Comparison of ENCODE assay signal across 7 mouse cellular contexts in genomic region chr2:164456413-164456812, GRCm38 (mm10). TPM values are rescaled to one million over a fixed set of nuclear protein-coding genes. Genes with fewer than 3 reads are reported as not detected.
DNase-seq lines count a peak whose midpoint lies in the region; ATAC-seq and TF ChIP-seq lines count a peak whose summit lies in the region.

No protein-coding gene starts in this region.

- H3K4me3 ChIP-seq in lung, embryonic 14.5 days (ENCODE audit: low read depth, low read length): no peak overlapping the region
- no peak overlapping the region for H3K4me3 ChIP-seq in forebrain, embryonic 12.5 days (replicated peaks)
- H3K4me3 ChIP-seq in limb, embryonic 12.5 days (replicated peaks): no peak overlapping the region
- no peak overlapping the region for H3K4me3 ChIP-seq in stomach, embryonic 15.5 days (replicated peaks)

- H3K27ac ChIP-seq in lung, embryonic 14.5 days (ENCODE audit: low read depth): peak overlapping the region; percentile 87
- H3K27ac ChIP-seq in forebrain, embryonic 12.5 days: no peak overlapping the region
- 0 out of 2 replicates have a peak overlapping the region, but pooled peaks have one; percentile 19 for H3K27ac ChIP-seq in limb, embryonic 12.5 days
- H3K27ac ChIP-seq in stomach, embryonic 15.5 days: peak overlapping the region; percentile 79

- H3K4me2 ChIP-seq in lung, embryonic 14.5 days: peak overlapping the region; percentile 38; the same call in 1 of the 2 replicates
- H3K4me2 ChIP-seq in forebrain, embryonic 12.5 days: peak overlapping the region; percentile 28; the same call in 1 of the 2 replicates
- H3K4me2 ChIP-seq in limb, embryonic 12.5 days: peak overlapping the region; percentile 41; the same call in 1 of the 2 replicates
- peak overlapping the region; percentile 42 for H3K4me2 ChIP-seq in stomach, embryonic 15.5 days

- H3K27me3 ChIP-seq in lung, embryonic 14.5 days (ENCODE audit: insufficient read depth, low read length): no peaks in the 10 kb centered on the region
- H3K27me3 ChIP-seq in forebrain, embryonic 12.5 days: no peaks in the 10 kb centered on the region
- no peaks in the 10 kb centered on the region for H3K27me3 ChIP-seq in limb, embryonic 12.5 days
- no peaks in the 10 kb centered on the region for H3K27me3 ChIP-seq in stomach, embryonic 15.5 days (replicated peaks)

- no peak for TF ChIP-seq CTCF in lung, embryonic 14.5 days (IDR thresholded peaks at IDR 0.05; ENCODE audit: low read depth)

- H3K9ac ChIP-seq in lung, embryonic 14.5 days: no peak overlapping the region
- H3K9ac ChIP-seq in forebrain, embryonic 12.5 days: no peak overlapping the region
- H3K9ac ChIP-seq in limb, embryonic 12.5 days (replicated peaks): no peak overlapping the region
- no peak overlapping the region for H3K9ac ChIP-seq in stomach, embryonic 15.5 days

- H3K9me3 ChIP-seq in lung, embryonic 14.5 days (ENCODE audit: low read depth, low read length): no peaks in the 10 kb centered on the region
- H3K9me3 ChIP-seq in forebrain, embryonic 12.5 days: no peaks in the 10 kb centered on the region
- no peaks in the 10 kb centered on the region for H3K9me3 ChIP-seq in limb, embryonic 12.5 days
- H3K9me3 ChIP-seq in stomach, embryonic 15.5 days: no peaks in the 10 kb centered on the region

- no peak for DNase-seq in lung, embryonic 14.5 days
- no peak for DNase-seq in lung, adult 18-20 months
- DNase-seq in thymus, postnatal 10 days (ENCODE audit: low spot score in 2 of 2): no peak
- no peak for DNase-seq in thymus, postnatal 4 days

- peaks cover 29% of the 10 kb centered on the region for H3K4me1 ChIP-seq in lung, embryonic 14.5 days (ENCODE audit: insufficient read depth)
- peaks cover 11% of the 10 kb centered on the region; the same call in 1 of the 2 replicates for H3K4me1 ChIP-seq in forebrain, embryonic 12.5 days
- H3K4me1 ChIP-seq in limb, embryonic 12.5 days (replicated peaks): peaks cover 28% of the 10 kb centered on the region
- peaks cover 26% of the 10 kb centered on the region for H3K4me1 ChIP-seq in stomach, embryonic 15.5 days

- 57% methylated on average over 1 of the region's 1 CpGs for WGBS in lung, embryonic 14.5 days
- 87% methylated on average over 1 of the region's 1 CpGs for WGBS in forebrain, embryonic 12.5 days
- 83% methylated on average over 1 of the region's 1 CpGs for WGBS in limb, embryonic 12.5 days
- WGBS in stomach, embryonic 15.5 days: 68% methylated on average over 1 of the region's 1 CpGs

- H3K36me3 ChIP-seq in lung, embryonic 14.5 days (ENCODE audit: insufficient read depth): no peaks in the 10 kb centered on the region
- no peaks in the 10 kb centered on the region for H3K36me3 ChIP-seq in forebrain, embryonic 12.5 days (replicated peaks)
- no peaks in the 10 kb centered on the region for H3K36me3 ChIP-seq in limb, embryonic 12.5 days
- H3K36me3 ChIP-seq in stomach, embryonic 15.5 days: no peaks in the 10 kb centered on the region

- ATAC-seq in lung, embryonic 14.5 days (ENCODE audit: insufficient read depth): no peak
- no peak for ATAC-seq in forebrain, embryonic 12.5 days (ENCODE audit: low FRiP score)
- no peak for ATAC-seq in limb, embryonic 12.5 days (ENCODE audit: insufficient number of reproducible peaks, insufficient read depth, low FRiP score, low TSS enrichment, low read depth)
- ATAC-seq in stomach, embryonic 15.5 days (ENCODE audit: insufficient read depth, low FRiP score, low read depth): no peak

RNA-seq across cellular contexts. Expression of gene Sys1, which starts 0.4 kb away (rescaled TPM):
- 65.6 and 68.7 TPM in 2 replicates for polyA plus RNA-seq in lung, embryonic 14.5 days (2014; fragmentation: Nextera tagmentation; extraction: Ambion mirVana)
- 60.5 and 67.4 TPM in 2 replicates for polyA plus RNA-seq in forebrain, embryonic 12.5 days (2016; fragmentation: Nextera tagmentation; extraction: Ambion mirVana)
- polyA plus RNA-seq in limb, embryonic 12.5 days (2016; fragmentation: Nextera tagmentation; extraction: Ambion mirVana): 55.2 and 59.2 TPM in 2 replicates
- 60.6 and 61.8 TPM in 2 replicates for polyA plus RNA-seq in stomach, embryonic 15.5 days (2015; fragmentation: Nextera tagmentation; extraction: Ambion mirVana)

RNA-seq across cellular contexts. Expression of gene Gm20458, which starts 4.4 kb away (rescaled TPM):
- 14.4 and 14.9 TPM in 2 replicates for polyA plus RNA-seq in lung, embryonic 14.5 days (2014; fragmentation: Nextera tagmentation; extraction: Ambion mirVana)
- 4.7 and 6.2 TPM in 2 replicates for polyA plus RNA-seq in forebrain, embryonic 12.5 days (2016; fragmentation: Nextera tagmentation; extraction: Ambion mirVana)
- 2.3 and 3.4 TPM in 2 replicates for polyA plus RNA-seq in limb, embryonic 12.5 days (2016; fragmentation: Nextera tagmentation; extraction: Ambion mirVana)
- 17.9 and 18.1 TPM in 2 replicates for polyA plus RNA-seq in stomach, embryonic 15.5 days (2015; fragmentation: Nextera tagmentation; extraction: Ambion mirVana)

RNA-seq across cellular contexts. Expression of gene Sdc4, which starts 12.7 kb away (rescaled TPM):
- 101 and 103 TPM in 2 replicates for polyA plus RNA-seq in lung, embryonic 14.5 days (2014; fragmentation: Nextera tagmentation; extraction: Ambion mirVana)
- polyA plus RNA-seq in forebrain, embryonic 12.5 days (2016; fragmentation: Nextera tagmentation; extraction: Ambion mirVana): 12.1 and 12.6 TPM in 2 replicates
- polyA plus RNA-seq in limb, embryonic 12.5 days (2016; fragmentation: Nextera tagmentation; extraction: Ambion mirVana): 34.3 and 36.5 TPM in 2 replicates
- 132 and 135 TPM in 2 replicates for polyA plus RNA-seq in stomach, embryonic 15.5 days (2015; fragmentation: Nextera tagmentation; extraction: Ambion mirVana)

RNA-seq across cellular contexts. Expression of gene Trp53tg5, which starts 17.1 kb away (rescaled TPM):
- not detected in 2 replicates for polyA plus RNA-seq in lung, embryonic 14.5 days (2014; fragmentation: Nextera tagmentation; extraction: Ambion mirVana)
- not detected in 2 replicates for polyA plus RNA-seq in forebrain, embryonic 12.5 days (2016; fragmentation: Nextera tagmentation; extraction: Ambion mirVana)
- not detected in 2 replicates for polyA plus RNA-seq in limb, embryonic 12.5 days (2016; fragmentation: Nextera tagmentation; extraction: Ambion mirVana)
- 0.14 TPM in 1 of 2 replicates, not detected in the other for polyA plus RNA-seq in stomach, embryonic 15.5 days (2015; fragmentation: Nextera tagmentation; extraction: Ambion mirVana)

RNA-seq across cellular contexts. Expression of gene Dbndd2, which starts 29.5 kb away (rescaled TPM):
- 4.4 and 5.3 TPM in 2 replicates for polyA plus RNA-seq in lung, embryonic 14.5 days (2014; fragmentation: Nextera tagmentation; extraction: Ambion mirVana)
- 4.6 and 4.7 TPM in 2 replicates for polyA plus RNA-seq in forebrain, embryonic 12.5 days (2016; fragmentation: Nextera tagmentation; extraction: Ambion mirVana)
- 1.2 and 1.7 TPM in 2 replicates for polyA plus RNA-seq in limb, embryonic 12.5 days (2016; fragmentation: Nextera tagmentation; extraction: Ambion mirVana)
- 6.5 and 10.4 TPM in 2 replicates for polyA plus RNA-seq in stomach, embryonic 15.5 days (2015; fragmentation: Nextera tagmentation; extraction: Ambion mirVana)
